Mouse (Mus musculus): ENCODE measurements around the gene Asic2. TPM values are rescaled to one million over a fixed set of nuclear protein-coding genes. Genes with fewer than 3 reads are reported as not detected.

Asic2 gene
- polyA plus RNA-seq, 1 experiment = 24.0 TPM

- no peak for TF ChIP-seq CTCF (IDR thresholded peaks at IDR 0.05; ENCODE audit: borderline replicate concordance, extremely low read depth, insufficient read depth, insufficient read length)
- no peak for TF ChIP-seq POLR2A (IDR thresholded peaks at IDR 0.05; ENCODE audit: borderline replicate concordance, extremely low read depth, insufficient read depth, insufficient read length, poor library complexity, severe bottlenecking)
- no peak for DNase-seq (ENCODE audit: low read depth)
Measured at GRCm38 (mm10) chr11:81511401-81511800, 456.9 kb downstream of the Asic2 start.

GRCm38 (mm10) chr11:81508385-81509233 lies 459.6 kb downstream of the Asic2 start:
- DNase-seq (ENCODE audit: low read depth) = peak; percentile 78
- peak; percentile 25; the same call in 1 of the 2 replicates for TF ChIP-seq CTCF (IDR thresholded peaks at IDR 0.05; ENCODE audit: borderline replicate concordance, extremely low read depth, insufficient read depth, insufficient read length)
- no peak for TF ChIP-seq POLR2A (IDR thresholded peaks at IDR 0.05; ENCODE audit: borderline replicate concordance, extremely low read depth, insufficient read depth, insufficient read length, poor library complexity, severe bottlenecking)

- no peak for TF ChIP-seq POLR2A (IDR thresholded peaks at IDR 0.05; ENCODE audit: borderline replicate concordance, extremely low read depth, insufficient read depth, insufficient read length, poor library complexity, severe bottlenecking)
- no peak for TF ChIP-seq CTCF (IDR thresholded peaks at IDR 0.05; ENCODE audit: borderline replicate concordance, extremely low read depth, insufficient read depth, insufficient read length)
- DNase-seq (ENCODE audit: low read depth) = no peak
Measured at GRCm38 (mm10) chr11:81504791-81505430, 463.3 kb downstream of the Asic2 start.

- TF ChIP-seq CTCF (IDR thresholded peaks at IDR 0.05; ENCODE audit: borderline replicate concordance, extremely low read depth, insufficient read depth, insufficient read length) (no peak), POLR2A (IDR thresholded peaks at IDR 0.05; ENCODE audit: borderline replicate concordance, extremely low read depth, insufficient read depth, insufficient read length, poor library complexity, severe bottlenecking) (no peak)
- DNase-seq (ENCODE audit: low read depth) = peak; percentile 74
Measured at GRCm38 (mm10) chr11:81501473-81502246, 466.6 kb downstream of the Asic2 start.

- TF ChIP-seq CTCF (IDR thresholded peaks at IDR 0.05; ENCODE audit: borderline replicate concordance, extremely low read depth, insufficient read depth, insufficient read length) (no peak), POLR2A (IDR thresholded peaks at IDR 0.05; ENCODE audit: borderline replicate concordance, extremely low read depth, insufficient read depth, insufficient read length, poor library complexity, severe bottlenecking) (no peak)
- DNase-seq (ENCODE audit: low read depth) = peak; percentile 43
Measured at GRCm38 (mm10) chr11:81498990-81499389, 469.3 kb downstream of the Asic2 start.

- DNase-seq (ENCODE audit: low read depth) = peak; percentile 88
- TF ChIP-seq CTCF (IDR thresholded peaks at IDR 0.05; ENCODE audit: borderline replicate concordance, extremely low read depth, insufficient read depth, insufficient read length) (no peak), POLR2A (IDR thresholded peaks at IDR 0.05; ENCODE audit: borderline replicate concordance, extremely low read depth, insufficient read depth, insufficient read length, poor library complexity, severe bottlenecking) (no peak)
Measured at GRCm38 (mm10) chr11:81497652-81498391, 470.4 kb downstream of the Asic2 start.

GRCm38 (mm10) chr11:81496446-81496845 lies 471.8 kb downstream of the Asic2 start:
- no peak for TF ChIP-seq CTCF (IDR thresholded peaks at IDR 0.05; ENCODE audit: borderline replicate concordance, extremely low read depth, insufficient read depth, insufficient read length)
- TF ChIP-seq POLR2A (IDR thresholded peaks at IDR 0.05; ENCODE audit: borderline replicate concordance, extremely low read depth, insufficient read depth, insufficient read length, poor library complexity, severe bottlenecking) = no peak
- no peak for DNase-seq (ENCODE audit: low read depth)

- TF ChIP-seq POLR2A (IDR thresholded peaks at IDR 0.05; ENCODE audit: borderline replicate concordance, extremely low read depth, insufficient read depth, insufficient read length, poor library complexity, severe bottlenecking) = no peak
- DNase-seq (ENCODE audit: low read depth) = no peak
Measured at GRCm38 (mm10) chr11:81492351-81492750, 475.9 kb downstream of the Asic2 start.

- DNase-seq (ENCODE audit: low read depth) = peak; percentile 68
- TF ChIP-seq CTCF (IDR thresholded peaks at IDR 0.05; ENCODE audit: borderline replicate concordance, extremely low read depth, insufficient read depth, insufficient read length) = no peak
- TF ChIP-seq POLR2A (IDR thresholded peaks at IDR 0.05; ENCODE audit: borderline replicate concordance, extremely low read depth, insufficient read depth, insufficient read length, poor library complexity, severe bottlenecking) = no peak
Measured at GRCm38 (mm10) chr11:81489144-81489735, 479.0 kb downstream of the Asic2 start.

GRCm38 (mm10) chr11:81488681-81489080 lies 479.6 kb downstream of the Asic2 start:
- TF ChIP-seq POLR2A (IDR thresholded peaks at IDR 0.05; ENCODE audit: borderline replicate concordance, extremely low read depth, insufficient read depth, insufficient read length, poor library complexity, severe bottlenecking) = no peak
- no peak for TF ChIP-seq CTCF (IDR thresholded peaks at IDR 0.05; ENCODE audit: borderline replicate concordance, extremely low read depth, insufficient read depth, insufficient read length)
- DNase-seq (ENCODE audit: low read depth) = peak; percentile 41

Data from brain, embryonic 14.5 days (tissue).